Mouse (Mus musculus) testis, adult 2 months (tissue): ENCODE results near the gene Mark1.

Experiments used
- CTCF ChIP-seq: fragments of 200-500 bp; IDR thresholded peaks from 2 replicates; pipeline ENCODE4 v1.5.1; 2012; ENCODE audit warnings: low read depth, mild to moderate bottlenecking, inconsistent platforms, low read length, moderate library complexity; ENCODE audit not compliant: control insufficient read depth, insufficient read depth, insufficient replicate concordance
- POLR2A ChIP-seq: fragments of 200-500 bp; IDR thresholded peaks from 2 replicates; pipeline ENCODE4 v1.6.1; 2012; ENCODE audit warnings: low read depth, mild to moderate bottlenecking, inconsistent platforms, low read length, moderate library complexity; ENCODE audit not compliant: control insufficient read depth

GRCm38 (mm10) chr1:184846973-184847372 is 152.4 kb downstream of the Mark1 start:
- TF ChIP-seq CTCF: no peak
- TF ChIP-seq POLR2A: no peak
